Mouse (Mus musculus): ENCODE data around the gene Nectin4. TPM values are rescaled to one million over a fixed set of nuclear protein-coding genes. Genes with fewer than 3 reads are reported as not detected.

The Nectin4 gene
- total RNA-seq, 2 experiments from 2014 or later: 2.3 to 3.9 TPM

- no peak for DNase-seq (ENCODE audit: low spot score in 2 of 2)
- intact Hi-C loops (cut with DNase I): loop anchor here (10.0 kb wide), 1 partner anchor 241 kb away; the partner anchor contains the start of gene Cfap126
Observed at GRCm38 (mm10) chr1:171355812-171356340, 14.0 kb upstream of the Nectin4 start.

- intact Hi-C loops (cut with DNase I): loop anchor here (10.0 kb wide), 1 partner anchor 242 kb away; the partner anchor contains the start of gene Cfap126
- no peak for DNase-seq (ENCODE audit: low spot score in 2 of 2)
Observed at GRCm38 (mm10) chr1:171356814-171357213, 13.1 kb upstream of the Nectin4 start.

GRCm38 (mm10) chr1:171358421-171358820 is 11.5 kb upstream of the Nectin4 start:
- DNase-seq (ENCODE audit: low spot score in 2 of 2): no peak
- intact Hi-C loops (cut with DNase I): loop anchor here (10.0 kb wide), 1 partner anchor 244 kb away; the partner anchor contains the start of gene Cfap126

- intact Hi-C loops (cut with DNase I): loop anchor here (2.0 kb wide), 1 partner anchor 119 kb away; no protein-coding TSS in a partner anchor
- peak; percentile 52 to 57 for DNase-seq (ENCODE audit: low spot score in 2 of 2)
Observed at GRCm38 (mm10) chr1:171360253-171360652, 9.6 kb upstream of the Nectin4 start.

- peak; percentile 87 for DNase-seq (ENCODE audit: low spot score in 2 of 2)
- intact Hi-C loops (cut with DNase I): loop anchor here (1.0 to 2.0 kb wide), 2 partner anchors 51 to 118 kb away; partner anchors contain the start of gene Usf1
Observed at GRCm38 (mm10) chr1:171360656-171361055, 9.2 kb upstream of the Nectin4 start, which contains the start of gene Klhdc9. Klhdc9 (minus strand) TSS chr1:171360798.

- peak; percentile 44 to 63 for DNase-seq (ENCODE audit: low spot score in 2 of 2)
- intact Hi-C loops (cut with DNase I): loop anchor here (1.0 to 2.0 kb wide), 2 partner anchors 50 to 117 kb away; partner anchors contain the start of gene Usf1
Observed at GRCm38 (mm10) chr1:171361106-171362103, 8.5 kb upstream of the Nectin4 start.

- no peak for DNase-seq (ENCODE audit: low spot score in 2 of 2)
- intact Hi-C loops (cut with DNase I): no loop called here
Observed at GRCm38 (mm10) chr1:171365934-171366333, 4.0 kb upstream of the Nectin4 start.

GRCm38 (mm10) chr1:171372880-171373279 is 3.0 kb downstream of the Nectin4 start:
- intact Hi-C loops (cut with DNase I): loop anchor here (10.0 kb wide), 1 partner anchor 192 kb away; no protein-coding TSS in a partner anchor
- no peak for DNase-seq (ENCODE audit: low spot score in 2 of 2)

- intact Hi-C loops (cut with DNase I): loop anchor here (10.0 kb wide), 1 partner anchor 191 kb away; no protein-coding TSS in a partner anchor
- no peak for DNase-seq (ENCODE audit: low spot score in 2 of 2)
Observed at GRCm38 (mm10) chr1:171373946-171374345, 4.0 kb downstream of the Nectin4 start.

GRCm38 (mm10) chr1:171375646-171376097 is 5.8 kb downstream of the Nectin4 start:
- no peak for DNase-seq (ENCODE audit: low spot score in 2 of 2)
- intact Hi-C loops (cut with DNase I): loop anchor here (10.0 kb wide), 1 partner anchor 189 kb away; no protein-coding TSS in a partner anchor

- intact Hi-C loops (cut with DNase I): loop anchor here (10.0 kb wide), 1 partner anchor 187 kb away; no protein-coding TSS in a partner anchor
- DNase-seq (ENCODE audit: low spot score in 2 of 2): no peak
Observed at GRCm38 (mm10) chr1:171378298-171378697, 8.4 kb downstream of the Nectin4 start.

GRCm38 (mm10) chr1:171379935-171380599 is 10.2 kb downstream of the Nectin4 start:
- intact Hi-C loops (cut with DNase I): loop anchor here (10.0 kb wide), 1 partner anchor 185 kb away; no protein-coding TSS in a partner anchor
- peak; percentile 52 to 67 for DNase-seq (ENCODE audit: low spot score in 2 of 2)

- no peak for DNase-seq (ENCODE audit: low spot score in 2 of 2)
- intact Hi-C loops (cut with DNase I): no loop called here
Observed at GRCm38 (mm10) chr1:171382096-171382620, 12.3 kb downstream of the Nectin4 start.

- DNase-seq (ENCODE audit: low spot score in 2 of 2): no peak
- intact Hi-C loops (cut with DNase I): no loop called here
Observed at GRCm38 (mm10) chr1:171384361-171384760, 14.5 kb downstream of the Nectin4 start.

GRCm38 (mm10) chr1:171385171-171385570 is 15.3 kb downstream of the Nectin4 start:
- no peak for DNase-seq (ENCODE audit: low spot score in 2 of 2)

GRCm38 (mm10) chr1:171387099-171387498 is 17.2 kb downstream of the Nectin4 start:
- intact Hi-C loops (cut with DNase I): no loop called here
- DNase-seq (ENCODE audit: low spot score in 2 of 2): no peak

More at GRCm38 (mm10) chr1:171385171-171385570, 15.3 kb downstream of the Nectin4 start:
- intact Hi-C loops (cut with DNase I): no loop called here

- intact Hi-C loops (cut with DNase I): no loop called here
- DNase-seq (ENCODE audit: low spot score in 2 of 2): peak; percentile 16 to 19
Observed at GRCm38 (mm10) chr1:171388376-171389102, 18.6 kb downstream of the Nectin4 start, which contains the start of gene Arhgap30. Arhgap30 (plus strand) TSS chr1:171388954.

GRCm38 (mm10) chr1:171390101-171390500 is 20.2 kb downstream of the Nectin4 start:
- intact Hi-C loops (cut with DNase I): no loop called here
- no peak for DNase-seq (ENCODE audit: low spot score in 2 of 2)
